Mouse (Mus musculus) urinary bladder, postnatal 14 days (tissue): ENCODE measurements around the gene Ifna2.
A peak's percentile ranks its signal among the peaks of the same experiment; 100 is the strongest.

ENCODE experiments used
- DNase-seq: peaks from one replicate; pipeline ENCODE4 v3.0.0; 2021; ENCODE audit warnings: low spot score

The Ifna2 gene

DNA sequence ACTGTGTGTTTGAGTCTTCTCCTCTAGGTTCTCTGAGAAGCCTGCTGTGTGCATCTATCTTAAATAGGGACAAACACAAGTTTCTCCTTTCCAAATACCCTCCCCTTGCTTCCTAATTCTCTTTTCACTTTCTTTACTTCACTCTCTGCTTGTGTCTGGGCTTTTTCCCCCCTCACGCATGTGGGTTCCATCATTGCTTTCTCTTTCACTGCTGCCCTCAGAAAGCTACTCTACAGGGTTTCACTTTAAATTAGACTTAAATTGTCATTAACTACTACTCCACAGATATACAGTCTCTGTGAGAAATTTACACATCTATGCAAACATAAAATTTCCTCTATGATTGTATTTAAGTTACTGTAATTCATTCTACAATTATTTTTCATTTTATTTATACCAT lies at the start of gene Ifna2:
Ifna2 (minus strand) TSS at position 101 of the 400 bp plus-strand sequence.
- no peak for DNase-seq

GRCm38 (mm10) chr4:88727324-88727723 lies 43.6 kb upstream of the Ifna2 start:
- DNase-seq: peak; percentile 40

- DNase-seq: no peak
Measured at GRCm38 (mm10) chr4:88726727-88727126, 43.0 kb upstream of the Ifna2 start.

GRCm38 (mm10) chr4:88723497-88724090 lies 39.9 kb upstream of the Ifna2 start:
- DNase-seq: no peak

GRCm38 (mm10) chr4:88721791-88722721 lies 38.3 kb upstream of the Ifna2 start, which contains the start of the genes Gm26566 and Klhl9:
Gene Gm26566, plus strand, starts transcription at chr4:88721805.
Gene Klhl9, minus strand, starts transcription at chr4:88722465.
- peak; percentile 92 for DNase-seq

DNA sequence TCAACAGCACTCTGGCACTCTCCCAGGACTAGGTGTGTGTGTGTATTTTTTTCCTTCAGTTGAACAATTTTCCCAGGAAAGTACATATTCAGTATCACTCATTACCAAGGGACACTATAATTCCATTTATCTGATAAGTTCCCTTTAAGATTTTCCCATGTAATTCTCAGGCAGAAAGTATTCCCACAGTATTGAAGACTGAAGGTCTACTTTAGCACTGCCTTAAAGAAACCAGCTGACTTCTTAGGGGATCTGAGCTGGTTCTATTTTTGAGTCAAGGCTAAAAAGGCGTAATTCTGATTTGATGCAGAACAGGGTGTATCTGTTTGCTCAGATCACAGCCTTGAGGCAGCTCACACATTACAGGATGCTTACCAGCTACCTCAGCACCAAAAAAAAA lies 35.0 kb upstream of the Ifna2 start:
- no peak for DNase-seq

GRCm38 (mm10) chr4:88715059-88715458 lies 31.3 kb upstream of the Ifna2 start:
- DNase-seq: peak; percentile 17

DNA sequence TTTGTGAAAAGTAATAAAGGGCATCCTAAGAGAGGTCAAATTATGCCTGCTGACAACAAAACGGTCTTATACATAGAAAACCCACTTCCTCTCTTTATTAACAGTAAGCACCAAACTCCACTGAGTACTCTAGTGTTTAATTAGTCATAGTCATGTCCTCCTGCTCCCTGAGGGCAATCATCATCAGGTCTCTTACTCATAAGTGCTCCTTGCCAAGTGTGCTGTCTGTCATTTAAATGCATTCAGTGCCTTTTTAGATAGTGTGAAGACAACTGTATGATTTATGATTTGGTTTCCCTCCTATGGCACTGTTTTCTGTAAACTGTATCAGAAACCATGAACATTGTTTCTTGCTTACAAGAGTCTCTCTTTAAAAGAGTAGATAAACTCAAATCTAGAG lies 30.6 kb upstream of the Ifna2 start:
- no peak for DNase-seq

GRCm38 (mm10) chr4:88707128-88707826 lies 23.6 kb upstream of the Ifna2 start:
- no peak for DNase-seq

- DNase-seq: no peak
Measured at GRCm38 (mm10) chr4:88705924-88706323, 22.2 kb upstream of the Ifna2 start.

DNA sequence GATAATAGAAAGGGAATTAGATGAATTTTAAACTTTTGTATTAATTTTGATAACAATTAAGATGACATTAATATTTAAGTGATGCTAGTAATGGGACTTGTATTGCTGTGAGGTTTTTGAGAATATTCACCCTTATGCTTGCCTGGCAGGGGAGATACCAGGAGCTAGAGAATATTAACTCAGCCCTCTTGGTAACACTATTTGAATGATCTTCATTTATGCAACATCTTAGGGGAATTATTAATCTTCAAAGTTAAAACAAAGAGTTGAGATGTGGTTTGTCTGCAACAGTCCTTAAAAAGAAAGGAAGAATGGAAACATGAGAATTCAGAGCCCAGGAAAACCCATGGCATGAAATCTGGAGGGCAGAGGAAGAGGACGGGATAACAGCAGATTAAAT lies 15.6 kb upstream of the Ifna2 start:
- no peak for DNase-seq

DNA sequence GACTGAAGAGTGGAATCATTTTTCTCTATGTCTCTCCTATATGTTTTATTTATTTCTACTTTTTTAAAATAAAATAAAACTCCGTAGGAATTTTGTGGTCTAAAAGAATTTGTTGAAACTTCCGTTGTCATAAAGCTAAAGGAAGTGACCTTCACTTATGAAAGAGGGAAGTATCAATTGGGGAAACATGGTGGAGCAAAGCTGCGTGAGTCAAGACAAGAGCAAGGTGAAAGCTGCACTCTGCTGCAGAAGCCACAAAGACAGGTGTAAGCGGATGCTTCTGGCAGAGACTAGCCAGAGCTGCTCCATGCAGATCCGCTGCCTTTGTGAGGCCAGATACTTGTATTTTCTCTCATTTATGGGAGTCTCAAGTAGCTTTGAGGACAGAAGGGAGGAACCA lies 15.1 kb upstream of the Ifna2 start:
- no peak for DNase-seq

GRCm38 (mm10) chr4:88697753-88698152 lies 14.0 kb upstream of the Ifna2 start:
- DNase-seq: no peak

- DNase-seq: no peak
Measured at GRCm38 (mm10) chr4:88697108-88697507, 13.4 kb upstream of the Ifna2 start.

GRCm38 (mm10) chr4:88696237-88696884 lies 12.6 kb upstream of the Ifna2 start:
- peak; percentile 72 for DNase-seq

DNA sequence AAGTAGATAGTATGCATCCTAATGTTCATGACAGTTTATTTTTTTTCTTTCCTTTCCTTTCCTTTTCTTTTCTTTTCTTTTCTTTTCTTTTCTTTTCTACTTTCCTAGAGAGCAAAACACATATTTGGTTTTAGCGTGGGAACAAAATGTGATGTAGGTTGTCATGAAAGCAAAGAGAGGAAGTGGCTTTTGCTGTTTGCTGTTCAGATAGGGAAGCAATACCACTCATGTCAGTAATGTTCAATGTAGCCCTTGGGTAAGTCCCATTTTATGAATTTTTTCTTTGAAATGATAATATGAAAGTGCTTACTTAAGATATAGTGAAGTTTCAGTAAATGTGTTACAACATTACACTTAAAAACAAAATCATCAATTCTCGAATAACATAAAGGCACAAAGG lies 9.7 kb upstream of the Ifna2 start:
- DNase-seq: no peak

GRCm38 (mm10) chr4:88692537-88692936 lies 8.8 kb upstream of the Ifna2 start:
- DNase-seq: no peak

DNA sequence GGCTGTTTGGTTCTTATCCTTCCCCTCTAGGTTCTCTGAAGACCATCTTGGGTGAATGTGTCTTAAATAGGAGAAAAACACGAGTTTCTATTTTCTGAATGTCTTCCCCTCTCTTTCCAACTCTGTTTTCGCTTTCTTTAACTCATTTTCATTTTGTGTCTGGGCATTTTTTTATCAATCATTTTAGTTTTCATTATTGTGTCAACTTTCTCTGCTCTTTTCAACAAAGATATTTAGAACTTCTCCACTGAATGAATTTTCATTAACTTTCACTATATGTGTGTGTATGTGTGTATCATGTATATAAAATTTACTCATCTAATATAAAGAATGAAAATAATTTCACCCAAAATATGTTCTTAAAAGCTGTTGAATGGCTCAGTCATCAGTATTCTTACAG lies 7.5 kb upstream of the Ifna2 start, which contains the start of gene Ifnab:
Ifnab (minus strand) TSS at position 101 of the 400 bp plus-strand sequence.
- no peak for DNase-seq

GRCm38 (mm10) chr4:88681353-88681752 lies 2.4 kb downstream of the Ifna2 start:
- DNase-seq: no peak

DNA sequence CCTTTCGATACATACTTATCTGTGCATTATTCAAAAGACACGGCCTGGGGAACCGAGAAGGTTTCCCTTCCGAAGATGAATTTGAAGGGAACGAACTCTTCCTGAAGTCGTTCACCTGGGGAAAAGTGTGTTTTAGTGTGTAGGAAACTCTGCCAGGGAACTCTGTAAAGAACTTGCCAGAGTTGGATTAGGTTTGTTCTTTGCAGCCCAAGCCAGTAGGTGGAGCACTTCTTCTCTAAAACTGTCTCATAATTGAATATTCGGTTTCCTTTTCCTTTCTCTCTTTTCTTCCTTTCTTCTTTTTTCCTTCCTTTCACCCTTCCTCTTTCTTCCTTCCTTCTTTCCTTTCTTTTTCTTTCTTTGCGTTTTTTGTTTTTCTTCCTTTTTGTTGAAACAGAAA lies 3.4 kb downstream of the Ifna2 start:
- DNase-seq: peak; percentile 11

DNA sequence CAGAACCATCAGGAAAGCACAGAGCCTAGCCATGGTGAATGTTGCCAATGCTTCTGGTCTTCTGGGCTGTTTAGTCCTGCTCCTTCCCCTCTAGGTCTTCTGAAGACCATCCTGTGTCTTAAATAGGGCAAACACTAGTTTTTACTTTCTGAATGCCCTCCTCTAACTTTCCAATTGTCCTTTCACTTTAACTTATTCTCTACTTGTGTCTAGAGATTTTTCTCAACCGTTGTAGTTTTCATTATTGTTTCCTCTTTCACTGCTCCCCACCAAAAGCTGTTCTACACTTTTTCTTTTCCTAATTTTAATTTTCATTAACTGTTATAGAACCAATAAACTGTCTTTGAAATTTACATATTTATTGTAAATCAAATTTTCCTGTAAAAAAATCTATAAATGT lies 6.9 kb downstream of the Ifna2 start, which contains the start of gene Ifna16:
Ifna16 (minus strand) TSS at position 101 of the 400 bp plus-strand sequence.
- DNase-seq: no peak

DNA sequence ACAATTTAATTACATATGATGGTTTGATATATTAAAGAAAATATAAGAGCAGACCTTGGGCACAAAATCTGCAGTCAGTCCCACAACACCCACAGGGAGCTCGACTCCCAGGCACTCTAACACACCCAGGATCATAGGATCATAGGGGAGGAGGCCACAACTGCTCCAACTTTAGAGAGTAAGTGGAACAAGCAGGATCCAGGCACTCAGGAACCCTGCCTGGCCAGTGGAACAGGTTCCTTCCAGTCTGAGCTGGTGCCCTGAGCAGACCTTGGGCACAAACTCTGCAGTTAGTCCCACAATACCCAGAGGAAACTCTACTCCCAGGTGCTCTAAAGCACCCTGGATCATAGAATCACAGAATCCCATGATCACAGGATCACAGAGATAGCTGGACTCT lies 28.3 kb downstream of the Ifna2 start:
- DNase-seq: peak; percentile 4
